Mouse (Mus musculus) kidney, adult 2 months (tissue): ENCODE measurements around the gene Ppp6r3.

ENCODE experiments used
- CTCF ChIP-seq: fragments of 200-500 bp; conservative IDR thresholded peaks from 2 replicates; pipeline ENCODE4 v1.5.1; 2011; ENCODE audit warnings: low read depth, mild to moderate bottlenecking, control low read depth, low read length, moderate library complexity, mixed read lengths; ENCODE audit not compliant: insufficient read depth, insufficient read length
- POLR2A ChIP-seq: fragments of 200-500 bp; IDR thresholded peaks from one replicate; pipeline ENCODE4 v1.6.1; 2011; ENCODE audit warnings: low read depth, low read length, control low read depth

DNA sequence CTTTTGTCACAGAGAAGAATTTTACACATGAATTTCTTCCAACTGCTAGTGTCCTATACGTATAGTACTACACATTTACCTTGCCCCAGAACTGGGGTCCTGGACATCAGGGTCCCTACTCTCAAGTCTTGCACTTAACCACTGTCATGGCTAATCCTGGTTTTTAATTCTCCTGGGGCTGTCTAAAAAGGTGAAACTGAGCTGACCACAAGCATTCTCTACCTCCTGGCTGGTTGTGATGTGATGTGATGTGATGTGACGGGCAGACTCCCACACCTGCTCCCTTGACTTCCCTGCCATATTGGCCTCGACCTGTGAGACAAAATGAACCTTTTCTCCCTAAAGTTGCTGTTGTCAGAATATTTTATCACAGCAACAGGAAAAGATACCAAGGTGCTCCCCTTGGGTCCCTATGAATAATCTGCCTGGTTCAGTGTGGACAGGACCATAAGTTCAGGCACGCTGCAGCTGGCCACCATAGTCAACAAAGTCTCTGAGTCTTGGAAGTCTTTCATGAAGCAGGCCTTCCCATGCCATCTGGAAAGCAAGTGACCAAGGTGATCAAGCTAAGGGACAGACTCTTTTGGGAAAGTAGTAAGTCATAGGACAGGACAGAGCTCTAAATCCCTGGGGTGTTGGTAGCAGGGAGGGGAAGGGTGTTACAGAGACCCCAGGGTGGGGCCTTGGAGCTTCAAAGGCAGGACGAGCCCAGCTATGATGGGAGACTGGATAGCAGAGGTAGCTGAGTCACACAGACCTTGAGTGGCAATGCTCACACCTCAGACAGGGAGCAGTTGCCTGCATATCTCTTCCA is 1.1 kb upstream of the Ppp6r3 start:
- TF ChIP-seq CTCF (no peak), POLR2A (no peak)
